Mouse (Mus musculus): ENCODE results near the gene Gm10964. TPM values are rescaled to one million over a fixed set of nuclear protein-coding genes. Genes with fewer than 3 reads are reported as not detected.

The Gm10964 gene
- total and polyA plus RNA-seq, 2 experiments from 2014 or later, result not detected

DNA sequence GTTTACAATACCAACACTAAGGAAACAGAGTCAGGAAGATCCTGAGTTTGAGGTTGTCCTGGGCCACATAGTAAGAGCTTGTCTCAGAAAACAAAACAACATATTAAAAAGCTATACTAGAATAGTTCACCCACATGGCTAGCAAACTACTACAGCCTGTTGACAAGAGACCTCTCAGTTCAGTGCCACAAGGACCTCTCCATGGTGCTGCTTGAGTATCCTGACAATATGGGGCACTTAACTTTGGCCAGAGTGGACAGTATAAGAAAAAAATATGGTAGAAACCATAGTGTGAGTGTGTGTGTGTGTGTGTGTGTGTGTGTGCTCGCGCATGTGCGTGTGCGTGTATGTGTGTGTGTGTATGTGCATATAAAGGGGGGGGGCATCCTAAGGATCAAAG, 27.0 kb upstream of the Gm10964 start:
- Histone ChIP-seq H3K9me3 (ENCODE audit: low read length) (no peaks in the 10 kb centered on the region), H3K36me3 (ENCODE audit: insufficient read depth, low read length) (no peaks in the 10 kb centered on the region), H3K27ac (no peak overlapping the region), H3K4me1 (ENCODE audit: insufficient read depth, low read length) (peaks cover 12% of the 10 kb centered on the region), H3K27me3 (ENCODE audit: insufficient read depth, low read length) (no peaks in the 10 kb centered on the region), H3K9ac (replicated peaks; ENCODE audit: low read length) (no peak overlapping the region), H3K4me2 (ENCODE audit: low read depth, low read length) (no peak overlapping the region), H3K4me3 (ENCODE audit: low read length) (no peak overlapping the region)
- WGBS, result 95% methylated on average over 4 of the region's 4 CpGs
- DNase-seq (ENCODE audit: low spot score) (no peak), ATAC-seq (no peak)
- TF ChIP-seq CTCF (IDR thresholded peaks at IDR 0.05; ENCODE audit: low read depth), result no peak

DNA sequence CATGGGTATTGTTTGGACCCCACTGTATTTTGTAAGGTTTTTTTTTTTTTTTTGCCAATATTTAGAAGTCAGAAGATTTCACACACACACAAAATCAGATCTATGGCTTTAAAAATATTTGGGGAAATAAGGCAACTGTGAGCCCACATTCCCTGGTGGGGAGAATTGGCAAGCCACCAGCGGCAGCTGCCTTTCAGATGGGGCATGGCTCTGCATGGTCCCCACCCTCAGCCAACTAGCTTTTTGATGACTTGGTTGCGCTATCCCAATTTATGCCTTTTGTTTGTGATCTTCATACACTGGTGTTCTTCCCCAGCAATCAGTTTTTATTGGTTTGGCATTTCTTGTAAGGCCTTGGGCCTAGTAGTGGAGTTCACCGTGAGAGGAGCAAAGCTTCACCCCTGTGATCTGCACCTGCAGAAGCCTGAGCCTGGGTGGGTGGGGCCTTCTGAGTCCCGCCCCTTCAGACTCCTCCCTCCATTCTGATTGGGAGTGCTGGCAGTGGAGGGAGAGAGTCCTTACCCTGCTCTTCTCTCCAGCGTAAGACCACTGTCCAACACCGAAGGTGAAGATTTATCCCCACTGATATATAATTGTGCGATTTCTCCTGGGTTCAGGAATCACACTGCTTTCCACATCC, 24.8 kb upstream of the Gm10964 start:
- 69% methylated on average over 7 of the region's 7 CpGs for WGBS
- no peaks in the 10 kb centered on the region for H3K36me3 ChIP-seq (ENCODE audit: insufficient read depth, low read length)
- DNase-seq (ENCODE audit: low spot score) (no peak), ATAC-seq (no peak)
- no peak overlapping the region for H3K9ac ChIP-seq (replicated peaks; ENCODE audit: low read length)
- H3K9me3 ChIP-seq (ENCODE audit: low read length), result no peaks in the 10 kb centered on the region
- no peak overlapping the region for H3K4me2 ChIP-seq (ENCODE audit: low read depth, low read length)
- peaks cover 14% of the 10 kb centered on the region for H3K4me1 ChIP-seq (ENCODE audit: insufficient read depth, low read length)
- no peak overlapping the region for H3K27ac ChIP-seq
- no peak overlapping the region for H3K4me3 ChIP-seq (ENCODE audit: low read length)
- TF ChIP-seq CTCF (IDR thresholded peaks at IDR 0.05; ENCODE audit: low read depth), result no peak
- no peaks in the 10 kb centered on the region for H3K27me3 ChIP-seq (ENCODE audit: insufficient read depth, low read length)

DNA sequence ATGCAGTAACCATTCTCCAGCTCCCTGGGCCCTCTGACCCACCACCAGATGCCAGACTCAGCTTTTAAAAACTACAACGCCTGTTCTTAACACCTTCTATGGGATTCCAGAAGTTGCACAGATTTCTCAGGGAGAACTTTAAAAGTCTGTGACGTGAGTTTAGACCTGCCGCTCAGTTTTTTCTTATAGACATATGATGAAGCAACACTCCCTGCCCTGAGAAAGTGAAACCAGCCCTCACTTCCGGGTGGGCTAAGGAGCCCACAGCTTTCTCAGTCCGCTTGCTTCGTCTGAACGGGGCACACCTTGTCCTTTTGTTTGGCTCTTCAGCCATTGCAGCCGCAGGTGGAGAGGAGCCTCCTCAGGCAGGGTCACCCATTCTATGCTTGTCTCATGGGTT, 24.2 kb upstream of the Gm10964 start:
- 90% methylated on average over 8 of the region's 8 CpGs for WGBS
- H3K9ac ChIP-seq (replicated peaks; ENCODE audit: low read length), result no peak overlapping the region
- no peak for ATAC-seq
- H3K27me3 ChIP-seq (ENCODE audit: insufficient read depth, low read length), result no peaks in the 10 kb centered on the region
- peaks cover 14% of the 10 kb centered on the region for H3K4me1 ChIP-seq (ENCODE audit: insufficient read depth, low read length)
- no peaks in the 10 kb centered on the region for H3K9me3 ChIP-seq (ENCODE audit: low read length)
- no peak overlapping the region for H3K4me3 ChIP-seq (ENCODE audit: low read length)
- H3K27ac ChIP-seq, result no peak overlapping the region
- no peaks in the 10 kb centered on the region for H3K36me3 ChIP-seq (ENCODE audit: insufficient read depth, low read length)
- TF ChIP-seq CTCF (IDR thresholded peaks at IDR 0.05; ENCODE audit: low read depth), result no peak
- no peak for DNase-seq (ENCODE audit: low spot score)
- H3K4me2 ChIP-seq (ENCODE audit: low read depth, low read length), result no peak overlapping the region

DNA sequence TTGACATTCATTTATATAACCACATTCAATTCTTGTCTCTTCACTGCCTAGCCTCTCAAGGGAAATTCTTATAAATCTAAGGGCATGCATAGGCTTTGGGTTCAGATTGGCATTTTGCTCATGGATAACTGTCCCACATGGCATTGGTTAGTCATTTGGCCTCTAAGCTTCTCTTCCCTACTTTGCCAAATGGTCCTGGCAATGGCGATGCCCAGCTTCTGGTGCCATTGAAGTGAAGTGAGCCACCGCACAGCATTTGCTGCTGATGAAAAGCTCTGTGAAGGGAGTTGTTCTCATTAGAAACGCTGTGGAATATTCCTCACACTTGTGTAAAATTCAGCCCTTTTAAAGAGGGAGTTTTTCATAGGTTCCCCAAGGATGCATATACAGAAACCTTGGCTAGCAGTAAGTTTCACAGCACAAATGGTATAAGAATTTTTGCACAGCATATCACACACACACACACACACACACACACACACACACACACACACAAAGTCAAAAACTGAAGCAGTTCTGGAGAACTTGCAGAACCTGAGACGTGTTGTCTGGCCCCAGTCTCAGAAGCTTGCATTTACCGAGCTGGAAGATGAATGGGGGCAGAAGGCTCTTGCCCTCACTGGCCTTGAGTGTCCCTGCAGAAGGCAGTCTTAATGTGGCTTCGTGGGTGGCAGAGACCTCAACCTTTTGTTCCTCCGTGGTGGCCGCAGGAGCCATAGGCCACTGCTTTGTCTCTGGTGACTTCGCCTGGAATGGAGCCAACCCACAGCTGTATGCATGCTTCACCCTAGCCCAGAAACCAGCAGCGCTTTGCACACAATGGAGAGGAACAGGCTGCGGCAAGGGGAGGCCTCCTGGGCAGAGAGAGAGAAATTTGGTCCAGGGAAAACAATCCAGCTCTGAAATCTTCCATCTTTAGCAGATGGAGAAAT, 23.1 kb upstream of the Gm10964 start:
- Histone ChIP-seq H3K27ac (no peak overlapping the region), H3K4me2 (ENCODE audit: low read depth, low read length) (no peak overlapping the region), H3K9ac (replicated peaks; ENCODE audit: low read length) (no peak overlapping the region), H3K4me1 (ENCODE audit: insufficient read depth, low read length) (peaks cover 14% of the 10 kb centered on the region), H3K36me3 (ENCODE audit: insufficient read depth, low read length) (no peaks in the 10 kb centered on the region), H3K27me3 (ENCODE audit: insufficient read depth, low read length) (no peaks in the 10 kb centered on the region), H3K9me3 (ENCODE audit: low read length) (no peaks in the 10 kb centered on the region), H3K4me3 (ENCODE audit: low read length) (no peak overlapping the region)
- TF ChIP-seq CTCF (IDR thresholded peaks at IDR 0.05; ENCODE audit: low read depth), result no peak
- WGBS, result 24% methylated on average over 11 of the region's 11 CpGs
- DNase-seq (ENCODE audit: low spot score) (peak; percentile 62), ATAC-seq (peak; percentile 64; the same call in 1 of the 2 replicates)

DNA sequence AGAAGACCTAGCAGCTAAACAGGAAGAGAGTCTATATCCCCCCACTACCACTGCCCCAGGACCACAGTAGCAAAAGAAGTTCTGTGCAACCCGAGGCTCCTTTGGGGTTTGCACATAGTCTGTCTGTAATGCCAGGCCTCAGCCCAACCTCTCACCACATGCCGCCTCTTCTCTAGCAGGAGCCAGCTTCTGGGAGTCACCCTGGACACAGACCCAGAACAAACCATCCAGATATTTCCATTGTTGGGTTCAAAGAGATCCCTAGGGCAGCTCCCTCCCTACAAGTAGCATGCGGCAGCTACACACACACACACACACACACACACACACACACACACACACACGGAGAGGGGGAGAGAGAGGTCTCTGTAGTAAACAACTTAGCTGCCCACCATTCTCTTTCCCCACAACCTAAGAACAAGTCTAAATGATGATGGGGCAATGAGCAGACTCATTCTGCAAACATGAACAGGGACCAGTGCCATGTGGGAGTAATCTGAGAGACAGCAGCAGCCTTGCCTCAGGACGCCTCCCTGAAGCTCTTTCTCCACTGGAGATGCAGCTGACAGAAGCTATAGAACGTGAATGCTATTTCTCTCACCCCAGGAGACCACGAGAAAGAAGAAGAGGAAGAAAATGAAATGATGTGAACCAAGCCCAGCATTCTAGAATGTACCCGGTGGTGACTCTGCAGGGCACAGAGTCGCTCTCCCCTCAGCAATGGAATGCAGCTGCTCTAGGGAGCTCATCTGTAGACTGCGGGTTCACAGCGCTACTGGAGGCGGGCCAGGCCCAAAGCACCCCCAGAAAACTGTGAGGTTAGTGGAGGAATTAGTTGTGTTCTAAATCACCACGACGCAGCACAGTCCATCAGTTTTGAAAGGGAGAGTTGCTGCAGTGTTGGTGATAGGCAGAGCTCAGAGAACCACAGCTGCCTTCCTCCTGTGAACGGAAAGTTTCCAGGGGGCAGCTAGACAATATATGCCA, 22.1 kb upstream of the Gm10964 start:
- Histone ChIP-seq H3K27ac (no peak overlapping the region), H3K4me3 (ENCODE audit: low read length) (no peak overlapping the region), H3K36me3 (ENCODE audit: insufficient read depth, low read length) (no peaks in the 10 kb centered on the region), H3K4me1 (ENCODE audit: insufficient read depth, low read length) (peaks cover 14% of the 10 kb centered on the region), H3K9me3 (ENCODE audit: low read length) (no peaks in the 10 kb centered on the region), H3K4me2 (ENCODE audit: low read depth, low read length) (no peak overlapping the region), H3K27me3 (ENCODE audit: insufficient read depth, low read length) (no peaks in the 10 kb centered on the region), H3K9ac (replicated peaks; ENCODE audit: low read length) (no peak overlapping the region)
- no peak for DNase-seq (ENCODE audit: low spot score)
- no peak for ATAC-seq
- no peak for TF ChIP-seq CTCF (IDR thresholded peaks at IDR 0.05; ENCODE audit: low read depth)
- WGBS, result 31% methylated on average over 15 of the region's 15 CpGs

DNA sequence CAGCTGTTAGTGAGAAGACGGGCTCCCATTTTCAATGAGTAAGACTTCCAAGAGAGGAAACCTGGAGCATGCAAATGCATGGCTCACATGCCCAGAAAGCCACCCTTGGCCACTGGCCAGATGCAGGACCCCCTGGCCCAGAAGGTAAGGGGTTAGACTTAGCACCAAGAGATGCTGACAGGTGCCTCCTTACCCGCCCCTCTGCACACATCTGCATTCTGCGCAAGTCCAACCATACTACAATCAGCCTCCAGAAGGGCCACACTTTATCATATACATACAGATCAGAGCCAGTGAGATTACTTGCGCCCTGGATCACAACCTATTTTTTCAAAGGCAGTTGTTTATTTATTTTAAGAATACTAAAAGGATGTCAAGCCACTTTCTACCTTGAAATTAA, 20.4 kb upstream of the Gm10964 start:
- DNase-seq (ENCODE audit: low spot score), result no peak
- Histone ChIP-seq H3K4me1 (ENCODE audit: insufficient read depth, low read length) (peaks cover 14% of the 10 kb centered on the region), H3K36me3 (ENCODE audit: insufficient read depth, low read length) (no peaks in the 10 kb centered on the region), H3K4me3 (ENCODE audit: low read length) (no peak overlapping the region), H3K4me2 (ENCODE audit: low read depth, low read length) (no peak overlapping the region), H3K9me3 (ENCODE audit: low read length) (no peaks in the 10 kb centered on the region), H3K27me3 (ENCODE audit: insufficient read depth, low read length) (no peaks in the 10 kb centered on the region), H3K9ac (replicated peaks; ENCODE audit: low read length) (no peak overlapping the region), H3K27ac (no peak overlapping the region)
- WGBS, result 83% methylated on average over 4 of the region's 4 CpGs
- no peak for ATAC-seq
- no peak for TF ChIP-seq CTCF (IDR thresholded peaks at IDR 0.05; ENCODE audit: low read depth)
